Mouse (Mus musculus) embryonic facial prominence, embryonic 13.5 days (tissue): ENCODE results near the gene Paqr5. TPM values are rescaled to one million over a fixed set of nuclear protein-coding genes. Genes with fewer than 3 reads are reported as not detected.

Experiments used
- ATAC-seq: fragments of 200-750 bp; cut with Nextera tagmentation; 2 replicates; pipeline ENCODE4 v1.8.0; 2017; ENCODE audit warnings: low read depth; ENCODE audit not compliant: insufficient number of reproducible peaks, insufficient read depth, low FRiP score, low TSS enrichment
- H3K27ac ChIP-seq: fragments of 300-500 bp; sonication (generic); 2 replicates; pipeline ENCODE4 v1.5.1; 2015; ENCODE audit warnings: moderate library complexity, mild to moderate bottlenecking, inconsistent platforms
- H3K27me3 ChIP-seq: fragments of 300-500 bp; sonication (generic); 2 replicates; pipeline ENCODE4 v1.6.1; 2015; ENCODE audit warnings: mild to moderate bottlenecking, inconsistent platforms
- H3K36me3 ChIP-seq: fragments of 300-500 bp; sonication (generic); 2 replicates; pipeline ENCODE4 v1.6.1; 2015; ENCODE audit warnings: mild to moderate bottlenecking, inconsistent platforms
- H3K4me1 ChIP-seq: fragments of 300-500 bp; sonication (generic); 2 replicates; pipeline ENCODE4 v1.6.1; 2015; ENCODE audit warnings: inconsistent platforms
- H3K4me2 ChIP-seq: fragments of 300-500 bp; sonication (generic); 2 replicates; pipeline ENCODE4 v1.6.1; 2015; ENCODE audit warnings: moderate library complexity, mild to moderate bottlenecking, inconsistent platforms
- H3K4me3 ChIP-seq: fragments of 300-500 bp; sonication (generic); 2 replicates; pipeline ENCODE4 v1.5.1; 2015; ENCODE audit warnings: mild to moderate bottlenecking, inconsistent platforms
- H3K9ac ChIP-seq: fragments of 300-500 bp; sonication (generic); 2 replicates; pipeline ENCODE4 v1.6.1; 2015; ENCODE audit warnings: mild to moderate bottlenecking, inconsistent platforms
- H3K9me3 ChIP-seq: fragments of 300-500 bp; sonication (generic); 2 replicates; pipeline ENCODE4 v1.6.1; 2016; ENCODE audit warnings: inconsistent platforms
- WGBS: fragments of 180-500 bp; shearing (Covaris S2); methylation state at CpG from one replicate; pipeline ENCODE4 v1.1.7; 2015; ENCODE audit warnings: mixed read lengths; 5-methylcytosine and 5-hydroxymethylcytosine counted together
- polyA plus RNA-seq: library from polyadenylated mRNA; unstranded; fragments of >200 nt; fragmentation: Nextera tagmentation; extraction: Ambion mirVana; gene quantifications from 2 replicates; pipeline ENCODE4 v1.2.1, GENCODE M21; 2015

Paqr5 gene
- polyA plus RNA-seq, 1 experiment from 2014 or later = 4.3 TPM

DNA sequence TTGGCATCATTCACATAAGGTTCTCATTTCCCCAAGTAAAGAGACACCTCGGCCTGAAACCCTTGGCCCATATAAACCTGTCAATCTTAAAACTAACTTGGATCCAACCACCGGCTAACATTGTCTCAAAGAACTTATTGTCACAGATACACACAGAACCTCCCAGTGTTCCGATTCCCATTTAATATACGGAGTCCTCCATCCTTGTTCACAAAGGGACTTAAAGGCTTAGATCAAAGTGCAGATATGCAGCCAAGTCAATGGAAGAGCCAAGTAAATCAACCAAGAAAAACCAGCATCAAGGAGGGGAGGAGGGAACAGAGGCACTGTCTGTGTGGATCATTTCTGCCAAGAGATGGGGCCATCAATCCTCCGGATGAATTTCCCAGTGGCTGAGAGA, 121.1 kb downstream of the Paqr5 start:
- no peak for ATAC-seq
- Histone ChIP-seq H3K36me3 (no peaks in the 10 kb centered on the region), H3K9ac (no peak overlapping the region), H3K4me2 (no peak overlapping the region), H3K4me1 (peaks cover 22% of the 10 kb centered on the region), H3K27me3 (peaks cover 11% of the 10 kb centered on the region; the same call in 1 of the 2 replicates), H3K9me3 (no peaks in the 10 kb centered on the region), H3K4me3 (no peak overlapping the region), H3K27ac (no peak overlapping the region; the same call in 1 of the 2 replicates)
- WGBS = 49% methylated on average over 5 of the region's 5 CpGs

DNA sequence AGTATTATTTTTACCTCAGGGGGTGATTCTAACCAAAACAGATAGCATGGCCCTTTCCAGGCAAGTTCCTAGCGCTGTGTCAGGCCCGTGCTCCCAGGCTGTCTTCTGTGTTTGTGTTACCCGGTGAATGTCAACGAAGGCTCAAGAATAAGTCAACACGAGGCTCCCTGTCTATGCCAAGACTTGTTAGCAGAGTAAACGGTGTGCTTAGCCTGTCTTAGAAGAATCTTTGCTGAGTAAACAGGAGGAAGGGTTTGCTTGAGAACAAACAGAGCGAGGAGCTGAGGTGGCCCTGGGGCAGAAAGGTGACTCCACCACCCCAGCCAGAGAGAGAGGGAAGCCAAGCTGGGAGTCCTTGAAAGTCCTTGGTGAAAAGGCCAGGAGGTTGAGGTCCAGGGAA, 122.5 kb downstream of the Paqr5 start:
- H3K27me3 ChIP-seq = peaks cover 15% of the 10 kb centered on the region
- no peaks in the 10 kb centered on the region for H3K36me3 ChIP-seq
- H3K9me3 ChIP-seq = no peaks in the 10 kb centered on the region
- no peak overlapping the region for H3K4me3 ChIP-seq
- H3K9ac ChIP-seq = 0 out of 2 replicates have a peak overlapping the region, but pooled peaks have one; percentile 16
- no peak for ATAC-seq
- 35% methylated on average over 7 of the region's 7 CpGs for WGBS
- peak overlapping the region; percentile 66 for H3K27ac ChIP-seq
- no peak overlapping the region for H3K4me2 ChIP-seq
- H3K4me1 ChIP-seq = peaks cover 26% of the 10 kb centered on the region

Other genes with a start within 250 kb of the Paqr5 start
- 1,553 and 1,557 TPM in 2 replicates for gene Rplp1, start 112.3 kb downstream of the Paqr5 start, polyA plus RNA-seq
- gene Kif23, start 80.1 kb downstream of the Paqr5 start, polyA plus RNA-seq = 104 and 108 TPM in 2 replicates
- gene Glce, start 95.8 kb upstream of the Paqr5 start, polyA plus RNA-seq = 42.5 and 44.3 TPM in 2 replicates